Mouse (Mus musculus) neural tube, embryonic 11.5 days (tissue): ENCODE results near the gene Hoxb5. TPM values are rescaled to one million over a fixed set of nuclear protein-coding genes. Genes with fewer than 3 reads are reported as not detected.
A peak's percentile ranks its signal among the peaks of the same experiment; 100 is the strongest.

Experiments
- ATAC-seq: fragments of 200-750 bp; cut with Nextera tagmentation; 2 replicates; pipeline ENCODE4 v1.8.0; 2017; ENCODE audit warnings: moderate number of reproducible peaks, mild to moderate bottlenecking, moderate TSS enrichment, moderate library complexity; ENCODE audit not compliant: insufficient read depth, low FRiP score, low TSS enrichment
- DNase-seq: peaks from one replicate; pipeline ENCODE4 v3.0.0-alpha.2; 2015; ENCODE audit warnings: low spot score
- H3K27ac ChIP-seq: fragments of 300-500 bp; sonication (generic); 2 replicates; pipeline ENCODE4 v1.5.1; 2014; ENCODE audit warnings: low read depth, mild to moderate bottlenecking, low read length
- H3K27me3 ChIP-seq: fragments of 300-500 bp; sonication (generic); 2 replicates; pipeline ENCODE4 v1.6.1; 2014; ENCODE audit warnings: mild to moderate bottlenecking, low read length, mixed read lengths; ENCODE audit not compliant: control insufficient read depth, insufficient read depth
- H3K36me3 ChIP-seq: fragments of 300-500 bp; sonication (generic); 2 replicates; pipeline ENCODE4 v1.6.1; 2014; ENCODE audit warnings: mild to moderate bottlenecking, low read length, moderate library complexity, mixed read lengths; ENCODE audit not compliant: control insufficient read depth, insufficient read depth
- H3K4me1 ChIP-seq: fragments of 300-500 bp; sonication (generic); 2 replicates; pipeline ENCODE4 v1.6.1; 2014; ENCODE audit warnings: low read length, mixed read lengths; ENCODE audit not compliant: control insufficient read depth, insufficient read depth
- H3K4me2 ChIP-seq: fragments of 300-500 bp; sonication (generic); 2 replicates; pipeline ENCODE4 v1.6.1; 2014; ENCODE audit warnings: low read depth, mild to moderate bottlenecking, moderate library complexity
- H3K4me3 ChIP-seq: fragments of 300-500 bp; sonication (generic); 2 replicates; pipeline ENCODE4 v1.5.1; 2014; ENCODE audit warnings: low read depth, low read length
- H3K9ac ChIP-seq: fragments of 300-500 bp; sonication (generic); 2 replicates; pipeline ENCODE4 v1.6.1; 2014; ENCODE audit warnings: mild to moderate bottlenecking, low read length
- H3K9me3 ChIP-seq: fragments of 300-500 bp; sonication (generic); 2 replicates; pipeline ENCODE4 v1.6.1; 2016; ENCODE audit warnings: low read length; ENCODE audit not compliant: control insufficient read depth
- WGBS: fragments of 180-500 bp; shearing (Covaris S2); extraction: QIAGEN DNeasy Blood & Tissue Kit; methylation state at CpG from one replicate; pipeline ENCODE4 v1.1.7; 2014; 5-methylcytosine and 5-hydroxymethylcytosine counted together
- polyA plus RNA-seq: library from polyadenylated mRNA; unstranded; fragments of >200 nt; fragmentation: Nextera tagmentation; extraction: Ambion mirVana; gene quantifications from 2 replicates; pipeline ENCODE4 v1.2.1, GENCODE M21; 2014

Gene Hoxb5
- polyA plus RNA-seq, 1 experiment from 2014 or later, result 49.1 TPM

DNA sequence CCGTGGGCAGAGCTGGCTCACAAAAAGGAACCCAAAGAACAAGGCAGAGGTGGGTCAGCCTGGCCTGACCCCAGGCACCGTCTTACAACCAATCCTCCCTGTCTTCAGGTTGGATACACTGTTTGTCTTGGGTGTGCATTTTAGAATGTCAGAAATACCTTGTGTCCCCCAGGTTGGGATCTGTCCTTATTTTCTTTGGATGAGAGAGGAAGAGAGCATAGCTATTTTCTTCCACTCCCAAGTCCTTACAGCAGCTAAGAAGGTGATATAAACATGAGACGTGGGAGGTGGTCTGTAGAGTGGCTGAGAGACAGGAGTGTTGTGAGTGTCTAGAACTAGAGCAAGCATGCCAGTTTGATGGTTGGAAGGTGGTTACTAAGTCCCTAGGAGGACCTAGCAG, 5.7 kb upstream of the Hoxb5 start:
- no peak for DNase-seq
- Histone ChIP-seq H3K4me3 (peak overlapping the region; percentile 96), H3K4me1 (peaks cover 20% of the 10 kb centered on the region), H3K9ac (peak overlapping the region; percentile 100), H3K9me3 (no peaks in the 10 kb centered on the region), H3K36me3 (no peaks in the 10 kb centered on the region), H3K4me2 (peak overlapping the region; percentile 100), H3K27me3 (0 out of 2 replicates have a peak, but pooled peaks cover 2% of the 10 kb centered on the region), H3K27ac (peak overlapping the region; percentile 100)
- ATAC-seq, result no peak
- 8% methylated on average over 3 of the region's 3 CpGs for WGBS

DNA sequence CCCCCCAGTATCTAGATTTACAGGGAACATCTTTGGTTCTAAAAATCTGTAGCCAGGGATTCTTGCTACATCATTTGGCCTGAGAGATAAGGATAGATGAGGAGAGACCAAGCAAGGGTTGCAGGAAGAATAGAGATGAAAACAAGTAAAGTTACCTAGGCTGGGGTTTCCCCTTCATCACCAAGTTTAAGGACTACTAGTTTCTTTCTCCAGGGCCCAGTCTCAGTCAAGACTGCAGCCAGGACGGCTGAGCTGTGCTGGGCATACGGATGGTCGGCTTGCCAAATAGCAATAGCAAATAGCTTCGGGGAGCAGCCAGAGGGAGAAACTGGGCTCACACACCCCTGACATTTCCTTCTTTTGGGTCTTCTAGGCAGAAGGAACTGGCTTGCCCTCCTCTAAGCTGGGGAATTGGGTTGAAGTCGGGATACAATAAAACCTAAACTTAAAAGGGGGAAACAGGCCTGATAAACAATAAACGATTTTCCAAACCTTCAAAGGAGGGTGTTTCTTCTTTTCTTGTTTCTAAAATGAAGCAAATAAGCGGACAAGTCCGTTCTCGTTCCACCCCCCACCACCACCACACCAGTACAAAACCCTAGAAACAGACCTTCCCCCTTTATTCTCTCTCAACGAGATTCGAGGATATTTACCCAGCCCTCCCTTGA, 5.0 kb upstream of the Hoxb5 start:
- H3K4me1 ChIP-seq, result peaks cover 20% of the 10 kb centered on the region
- 4% methylated on average over 11 of the region's 11 CpGs for WGBS
- H3K9ac ChIP-seq, result peak overlapping the region; percentile 100
- H3K9me3 ChIP-seq, result no peaks in the 10 kb centered on the region
- no peaks in the 10 kb centered on the region for H3K36me3 ChIP-seq
- H3K27ac ChIP-seq, result peak overlapping the region; percentile 100
- ATAC-seq (no peak), DNase-seq (no peak)
- peak overlapping the region; percentile 100 for H3K4me2 ChIP-seq
- H3K4me3 ChIP-seq, result peak overlapping the region; percentile 96
- H3K27me3 ChIP-seq, result 0 out of 2 replicates have a peak, but pooled peaks cover 2% of the 10 kb centered on the region

DNA sequence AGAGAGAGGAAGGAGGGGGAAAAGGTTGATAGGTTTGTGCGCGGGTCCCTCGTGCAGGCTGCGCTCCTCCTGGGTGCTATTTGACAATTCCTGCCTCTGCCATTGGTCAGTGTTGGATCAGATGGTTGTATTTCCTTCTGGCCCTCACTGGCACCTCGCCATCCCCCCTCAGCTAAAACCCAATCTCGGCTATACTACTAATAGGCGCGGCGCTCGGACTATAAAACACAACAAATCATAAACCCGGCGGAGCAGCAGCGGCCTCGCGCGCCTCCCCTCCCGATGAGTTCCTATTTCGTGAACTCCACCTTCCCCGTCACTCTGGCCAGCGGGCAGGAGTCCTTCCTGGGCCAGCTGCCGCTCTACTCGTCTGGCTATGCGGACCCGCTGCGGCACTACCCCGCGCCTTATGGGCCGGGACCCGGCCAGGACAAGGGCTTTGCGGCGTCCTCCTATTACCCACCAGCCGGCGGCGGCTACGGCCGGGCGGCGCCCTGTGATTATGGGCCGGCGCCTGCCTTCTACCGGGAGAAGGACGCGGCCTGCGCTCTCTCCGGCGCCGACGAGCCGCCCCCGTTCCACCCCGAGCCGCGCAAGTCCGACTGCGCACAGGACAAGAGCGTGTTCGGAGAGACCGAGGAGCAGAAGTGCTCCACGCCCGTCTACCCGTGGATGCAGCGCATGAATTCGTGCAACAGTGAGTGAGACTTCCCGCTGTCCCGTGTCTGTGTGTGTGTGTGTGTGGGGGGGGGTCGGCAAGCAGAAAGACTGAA, 4.1 kb upstream of the Hoxb5 start:
- peak overlapping the region; percentile 100 for H3K27ac ChIP-seq

DNA sequence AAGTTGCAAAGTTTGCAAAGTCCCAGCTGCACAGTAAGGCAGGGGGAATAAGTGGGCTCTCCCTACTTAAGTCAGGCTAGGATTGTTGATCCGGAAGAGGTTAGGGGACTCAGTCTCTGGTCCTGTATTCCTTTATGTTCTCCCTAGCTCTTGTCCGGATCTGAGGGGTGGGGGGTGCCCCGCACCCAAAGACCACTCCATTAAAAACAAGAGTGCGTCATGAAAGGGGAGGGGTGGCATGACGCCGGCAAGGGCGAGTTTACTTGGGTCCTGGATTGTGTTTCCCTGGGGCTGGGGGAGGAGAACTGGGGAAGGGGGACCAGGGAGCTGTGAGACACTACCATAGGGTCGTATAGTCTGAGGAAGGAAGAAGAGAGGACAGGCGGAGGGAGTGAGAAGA, 3.4 kb upstream of the Hoxb5 start:
- ATAC-seq, result no peak
- Histone ChIP-seq H3K9ac (peak overlapping the region; percentile 100), H3K27ac (peak overlapping the region; percentile 100), H3K4me1 (peaks cover 20% of the 10 kb centered on the region), H3K4me2 (peak overlapping the region; percentile 100), H3K9me3 (no peaks in the 10 kb centered on the region), H3K4me3 (peak overlapping the region; percentile 96), H3K27me3 (0 out of 2 replicates have a peak, but pooled peaks cover 2% of the 10 kb centered on the region), H3K36me3 (no peaks in the 10 kb centered on the region)
- under 1% methylated on average over 9 of the region's 9 CpGs for WGBS
- no peak for DNase-seq

More for the DNA sequence above, 4.1 kb upstream of the Hoxb5 start:
- peak overlapping the region; percentile 100 for H3K9ac ChIP-seq
- H3K4me1 ChIP-seq, result peaks cover 20% of the 10 kb centered on the region
- no peaks in the 10 kb centered on the region for H3K9me3 ChIP-seq
- H3K36me3 ChIP-seq, result no peaks in the 10 kb centered on the region
- peak overlapping the region; percentile 96 for H3K4me3 ChIP-seq
- ATAC-seq (no peak), DNase-seq (no peak)
- peak overlapping the region; percentile 100 for H3K4me2 ChIP-seq
- 0 out of 2 replicates have a peak, but pooled peaks cover 2% of the 10 kb centered on the region for H3K27me3 ChIP-seq
- under 1% methylated on average over 66 of the region's 66 CpGs for whole genome bisulfite sequencing

DNA sequence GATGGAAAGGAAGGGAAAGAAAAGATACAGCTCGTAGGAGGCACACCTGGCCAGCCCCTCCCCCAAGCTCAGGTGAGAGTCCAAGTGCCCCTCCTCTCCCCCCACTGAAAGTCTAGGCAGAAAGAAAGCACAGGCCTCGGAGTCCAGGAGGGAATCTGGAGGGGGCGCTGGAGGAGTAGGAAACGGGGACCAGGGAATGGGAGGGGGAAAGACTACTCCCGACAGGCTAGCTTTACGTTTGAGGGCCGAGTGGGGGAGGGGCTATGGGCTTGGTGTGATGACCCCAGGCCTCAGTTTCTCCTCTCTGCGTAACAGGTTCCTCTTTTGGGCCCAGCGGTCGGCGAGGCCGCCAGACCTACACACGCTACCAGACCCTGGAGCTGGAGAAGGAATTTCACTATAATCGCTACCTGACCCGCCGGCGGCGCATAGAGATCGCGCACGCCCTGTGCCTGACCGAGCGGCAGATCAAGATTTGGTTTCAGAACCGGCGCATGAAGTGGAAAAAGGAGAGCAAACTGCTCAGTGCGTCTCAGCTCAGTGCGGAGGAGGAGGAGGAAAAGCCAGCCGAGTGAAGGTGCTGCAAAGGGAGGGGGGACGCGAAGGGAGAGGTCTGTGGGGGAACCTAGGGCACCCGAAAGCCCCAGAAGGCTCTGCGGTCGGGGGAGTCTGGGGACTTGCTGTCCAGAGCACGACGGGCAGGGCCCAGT, 2.6 kb upstream of the Hoxb5 start:
- Histone ChIP-seq H3K36me3 (no peaks in the 10 kb centered on the region; the same call in 1 of the 2 replicates), H3K9me3 (no peaks in the 10 kb centered on the region), H3K4me1 (peaks cover 21% of the 10 kb centered on the region), H3K27me3 (0 out of 2 replicates have a peak, but pooled peaks cover 2% of the 10 kb centered on the region), H3K9ac (peak overlapping the region; percentile 100), H3K27ac (peak overlapping the region; percentile 100), H3K4me3 (peak overlapping the region; percentile 96), H3K4me2 (peak overlapping the region; percentile 100)
- no peak for DNase-seq
- ATAC-seq, result no peak
- 2% methylated on average over 33 of the region's 35 CpGs for WGBS

DNA sequence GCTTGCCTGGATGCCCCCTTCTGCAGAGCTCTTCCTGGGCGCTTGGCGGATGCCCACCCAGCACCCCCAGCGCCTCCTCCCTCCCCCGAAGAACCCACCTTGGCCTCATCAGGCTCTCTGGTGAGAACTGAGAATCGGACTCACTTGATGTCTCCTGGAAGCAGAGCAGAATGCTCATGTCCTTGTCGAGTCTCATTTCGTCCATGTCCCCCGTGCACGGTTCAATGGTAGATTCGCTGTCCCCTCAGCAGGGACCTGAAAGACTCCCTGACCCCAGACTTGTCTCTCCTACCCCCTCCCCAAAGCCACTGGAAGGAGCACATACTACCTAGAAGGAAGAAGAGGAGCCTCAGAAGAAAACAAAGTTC, 2.1 kb upstream of the Hoxb5 start:
- H3K4me3 ChIP-seq, result peak overlapping the region; percentile 96
- H3K9me3 ChIP-seq, result no peaks in the 10 kb centered on the region
- H3K4me2 ChIP-seq, result peak overlapping the region; percentile 100
- no peaks in the 10 kb centered on the region; the same call in 1 of the 2 replicates for H3K36me3 ChIP-seq
- ATAC-seq, result no peak
- peaks cover 26% of the 10 kb centered on the region for H3K4me1 ChIP-seq
- H3K27ac ChIP-seq, result peak overlapping the region; percentile 100
- H3K27me3 ChIP-seq, result 0 out of 2 replicates have a peak, but pooled peaks cover 2% of the 10 kb centered on the region
- 6% methylated on average over 10 of the region's 10 CpGs for WGBS
- H3K9ac ChIP-seq, result peak overlapping the region; percentile 100
- DNase-seq, result no peak

DNA sequence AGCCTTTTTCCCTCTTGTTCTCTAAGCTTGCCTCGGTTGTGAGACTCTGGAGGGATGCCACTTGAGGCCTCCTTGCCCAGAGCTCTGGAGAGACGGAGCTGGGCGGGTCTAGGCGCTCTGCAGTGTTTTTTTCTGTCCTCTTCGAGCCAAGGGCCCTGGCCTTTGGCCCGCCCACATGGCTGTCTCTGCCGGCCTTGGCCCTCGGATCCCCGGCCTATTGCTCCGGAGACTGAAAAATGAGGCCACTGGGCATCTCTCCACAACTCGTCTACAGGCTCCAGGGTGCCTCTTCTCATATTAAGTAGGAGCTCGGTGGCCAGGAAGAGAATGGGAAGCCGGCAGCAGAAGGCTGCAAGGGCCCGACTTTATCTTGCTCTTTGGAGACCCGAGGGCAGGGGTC, 1.3 kb upstream of the Hoxb5 start:
- H3K4me2 ChIP-seq, result peak overlapping the region; percentile 100
- 0 out of 2 replicates have a peak, but pooled peaks cover 2% of the 10 kb centered on the region for H3K27me3 ChIP-seq
- H3K4me3 ChIP-seq, result peak overlapping the region; percentile 96
- peak overlapping the region; percentile 100 for H3K9ac ChIP-seq
- no peak for DNase-seq
- peaks cover 26% of the 10 kb centered on the region for H3K4me1 ChIP-seq
- H3K27ac ChIP-seq, result peak overlapping the region; percentile 100
- WGBS, result 1% methylated on average over 15 of the region's 15 CpGs
- no peak for ATAC-seq
- H3K36me3 ChIP-seq, result no peaks in the 10 kb centered on the region; the same call in 1 of the 2 replicates
- H3K9me3 ChIP-seq, result no peaks in the 10 kb centered on the region

DNA sequence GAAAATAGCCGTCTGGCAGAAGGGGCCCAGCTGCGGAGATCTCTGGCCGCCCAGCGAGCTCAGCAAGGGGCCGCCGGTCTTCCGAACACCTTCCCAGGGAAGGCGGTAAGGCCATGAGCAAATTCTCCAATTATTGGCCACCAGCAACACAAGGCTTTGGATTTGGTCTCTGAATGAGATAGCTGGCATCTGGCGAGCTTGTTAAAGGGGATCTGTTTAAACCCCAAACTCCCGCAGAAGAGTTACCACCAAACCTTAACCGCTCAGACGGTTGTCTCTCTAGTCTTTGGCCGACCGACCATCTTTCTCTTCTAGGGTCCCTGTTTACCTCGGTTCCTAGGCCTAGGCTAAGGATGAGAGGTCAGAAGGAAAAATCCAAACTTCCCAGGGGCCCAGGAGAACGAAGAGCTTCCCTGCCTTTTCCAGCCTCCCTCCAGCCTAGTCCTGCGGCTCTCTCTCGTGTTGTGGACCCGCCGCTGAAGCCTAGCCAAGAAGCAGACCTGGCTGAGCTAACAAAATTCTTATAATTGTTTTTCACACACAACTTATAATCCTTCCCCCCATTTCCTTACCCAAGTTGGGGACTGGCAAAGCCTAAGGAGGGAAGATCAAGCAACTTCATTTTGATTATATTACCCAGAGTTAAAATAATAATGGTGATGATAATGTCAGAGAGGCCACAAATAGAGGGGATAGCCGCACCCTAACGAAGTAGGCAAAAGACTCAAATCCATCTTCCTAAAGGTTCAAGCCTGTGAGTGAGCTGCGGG, 570 bp upstream of the Hoxb5 start:
- H3K4me2 ChIP-seq, result peak overlapping the region; percentile 100
- no peaks in the 10 kb centered on the region for H3K9me3 ChIP-seq
- H3K27me3 ChIP-seq, result 0 out of 2 replicates have a peak, but pooled peaks cover 2% of the 10 kb centered on the region
- ATAC-seq (no peak), DNase-seq (no peak)
- peak overlapping the region; percentile 100 for H3K9ac ChIP-seq
- peaks cover 22% of the 10 kb centered on the region for H3K4me1 ChIP-seq
- peak overlapping the region; percentile 100 for H3K27ac ChIP-seq
- H3K4me3 ChIP-seq, result peak overlapping the region; percentile 96
- WGBS, result 2% methylated on average over 23 of the region's 23 CpGs
- H3K36me3 ChIP-seq, result no peaks in the 10 kb centered on the region; the same call in 1 of the 2 replicates
